Mouse (Mus musculus) lung, postnatal 36 days (tissue): ENCODE measurements around the gene Slc6a17.

ENCODE experiments used
- DNase-seq: peaks from one replicate; pipeline ENCODE4 v3.0.0; 2022; ENCODE audit warnings: mixed read lengths

The Slc6a17 gene

DNA sequence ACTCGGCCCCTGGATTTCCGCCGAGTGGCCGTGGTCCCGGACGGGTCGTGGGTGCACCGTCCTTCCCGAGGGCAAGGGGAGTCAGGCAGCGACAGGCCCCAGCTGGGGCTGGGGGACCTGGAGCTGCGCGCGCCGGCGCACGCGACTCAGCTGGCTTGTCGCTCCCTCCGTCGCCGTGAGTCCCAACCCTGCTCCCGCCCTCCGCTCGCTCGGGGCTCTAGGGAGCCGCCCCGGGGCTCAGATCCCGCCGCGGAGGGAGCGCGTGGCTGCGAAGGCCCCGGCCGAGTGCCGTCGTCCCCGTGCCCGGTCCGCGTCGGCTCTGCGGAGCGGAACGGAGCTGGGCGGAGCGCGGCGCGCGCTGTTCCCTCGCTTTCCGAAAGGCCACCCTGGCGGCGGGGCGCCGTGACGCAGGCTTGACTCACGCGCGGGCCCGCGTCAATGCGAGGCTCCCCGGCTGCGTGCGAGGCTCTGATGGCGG, at the start of gene Slc6a17:
Gene Slc6a17 (minus strand): TSS at position 388 of the 478 bp plus-strand sequence.
- no peak for DNase-seq

DNA sequence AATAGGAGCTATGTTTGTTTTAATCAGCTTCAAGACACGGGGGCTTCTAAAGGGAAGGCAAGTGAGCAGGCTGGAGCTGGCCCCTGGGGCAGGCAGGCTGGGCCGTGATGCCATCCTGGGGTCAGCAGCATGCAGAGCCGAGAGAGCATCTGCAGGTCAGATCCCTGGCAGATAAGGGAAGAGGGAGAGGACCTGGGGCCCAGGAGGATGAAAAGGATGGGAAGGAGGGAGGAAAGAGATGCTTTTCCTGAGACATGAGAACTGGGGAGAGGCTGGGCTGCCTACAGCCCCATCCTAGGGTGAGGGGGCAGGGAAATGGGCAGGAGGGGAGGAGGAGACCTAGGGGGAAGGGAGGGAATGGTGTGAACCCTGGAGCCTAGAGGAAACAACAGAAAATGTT, 47.5 kb upstream of the Slc6a17 start:
- no peak for DNase-seq

GRCm38 (mm10) chr3:107563880-107564279, 46.1 kb upstream of the Slc6a17 start:
- no peak for DNase-seq

- no peak for DNase-seq
These were observed 44.8 kb upstream of the Slc6a17 start for GRCm38 (mm10) chr3:107562591-107562990.

- DNase-seq = no peak
These were observed 44.3 kb upstream of the Slc6a17 start for GRCm38 (mm10) chr3:107562104-107562503.

DNA sequence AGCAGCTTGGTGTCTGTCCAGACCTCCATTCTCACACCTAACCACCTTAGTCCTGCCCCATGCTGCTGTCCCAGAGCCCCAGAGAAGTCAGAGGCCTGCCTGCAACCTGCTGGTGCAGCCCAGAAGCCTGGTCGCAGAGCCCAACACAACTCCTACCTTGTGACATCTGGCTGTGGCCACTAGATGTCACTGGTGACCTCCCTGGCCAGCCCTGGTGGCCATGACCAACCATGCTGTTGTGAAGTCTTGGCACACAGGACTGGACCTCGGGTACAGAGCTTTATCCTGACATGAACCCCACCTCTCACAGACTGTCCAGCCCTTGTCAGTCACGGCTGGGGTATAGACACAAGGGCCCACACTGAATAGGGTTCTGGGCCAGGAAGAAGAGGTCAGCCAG, 41.4 kb upstream of the Slc6a17 start:
- peak; percentile 64 for DNase-seq

DNA sequence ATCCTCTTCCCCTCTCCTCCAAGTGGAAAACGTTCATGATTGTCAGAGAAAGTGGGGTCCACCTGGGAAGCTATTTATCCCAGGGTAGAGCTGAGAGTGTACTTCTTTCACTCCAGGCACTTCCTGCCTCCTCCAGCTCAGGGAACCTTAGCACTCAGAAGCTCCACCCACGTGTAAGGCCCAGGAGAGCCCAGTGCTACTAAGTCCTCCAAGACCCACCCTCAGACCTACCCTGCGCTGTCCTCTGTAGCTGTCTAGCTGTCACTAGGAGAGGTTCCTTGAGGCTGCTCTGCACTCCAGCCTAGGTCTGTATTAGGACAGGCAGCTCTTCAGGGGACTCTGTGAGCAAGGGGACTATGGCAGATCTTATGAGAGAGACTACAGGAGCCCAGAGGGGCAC, 40.9 kb upstream of the Slc6a17 start:
- DNase-seq = no peak

DNA sequence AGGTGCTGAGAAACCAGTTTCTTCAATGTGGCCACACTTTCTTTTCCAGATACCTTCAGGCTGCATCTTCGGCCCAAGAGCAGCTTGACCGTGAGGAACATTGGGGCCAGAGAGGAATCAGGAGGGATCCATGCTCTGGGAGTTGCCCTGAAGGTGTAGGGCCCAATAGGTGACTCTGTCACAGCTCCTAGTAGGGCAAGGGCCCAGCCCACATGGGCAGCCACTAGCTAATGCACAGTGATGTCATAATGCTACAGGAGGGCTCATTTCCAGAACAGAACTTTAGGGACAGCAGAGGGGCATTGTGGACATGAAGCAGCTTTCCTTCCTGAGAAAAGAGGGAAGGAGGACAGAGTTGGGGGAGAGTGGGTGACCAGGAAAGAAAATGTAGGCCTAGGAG, 37.0 kb upstream of the Slc6a17 start, which contains the start of gene Ubl4b:
Gene Ubl4b (minus strand): TSS at position 232 of the 400 bp plus-strand sequence.
- DNase-seq = no peak

GRCm38 (mm10) chr3:107550409-107551049, 32.7 kb upstream of the Slc6a17 start:
- peak; percentile 67 for DNase-seq

DNA sequence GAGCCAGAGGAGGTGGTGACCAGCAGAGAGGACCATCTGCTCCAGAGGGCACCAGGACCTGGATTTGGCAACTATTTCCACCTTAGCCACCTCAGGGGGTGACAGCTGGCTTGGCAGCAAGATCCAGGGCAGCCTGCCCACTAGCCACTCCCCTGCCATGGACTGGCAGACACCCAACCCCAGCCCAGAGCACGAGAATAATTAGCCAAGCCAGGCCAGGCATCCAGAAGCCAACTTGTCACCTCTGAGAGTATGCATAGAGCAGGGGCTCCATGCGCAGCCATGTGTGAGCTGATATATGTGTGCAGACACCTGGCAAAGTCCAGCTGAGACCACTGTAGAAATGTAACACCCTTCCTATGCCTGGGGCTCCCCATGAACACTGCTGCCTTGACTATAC, 29.1 kb upstream of the Slc6a17 start:
- DNase-seq = no peak

DNA sequence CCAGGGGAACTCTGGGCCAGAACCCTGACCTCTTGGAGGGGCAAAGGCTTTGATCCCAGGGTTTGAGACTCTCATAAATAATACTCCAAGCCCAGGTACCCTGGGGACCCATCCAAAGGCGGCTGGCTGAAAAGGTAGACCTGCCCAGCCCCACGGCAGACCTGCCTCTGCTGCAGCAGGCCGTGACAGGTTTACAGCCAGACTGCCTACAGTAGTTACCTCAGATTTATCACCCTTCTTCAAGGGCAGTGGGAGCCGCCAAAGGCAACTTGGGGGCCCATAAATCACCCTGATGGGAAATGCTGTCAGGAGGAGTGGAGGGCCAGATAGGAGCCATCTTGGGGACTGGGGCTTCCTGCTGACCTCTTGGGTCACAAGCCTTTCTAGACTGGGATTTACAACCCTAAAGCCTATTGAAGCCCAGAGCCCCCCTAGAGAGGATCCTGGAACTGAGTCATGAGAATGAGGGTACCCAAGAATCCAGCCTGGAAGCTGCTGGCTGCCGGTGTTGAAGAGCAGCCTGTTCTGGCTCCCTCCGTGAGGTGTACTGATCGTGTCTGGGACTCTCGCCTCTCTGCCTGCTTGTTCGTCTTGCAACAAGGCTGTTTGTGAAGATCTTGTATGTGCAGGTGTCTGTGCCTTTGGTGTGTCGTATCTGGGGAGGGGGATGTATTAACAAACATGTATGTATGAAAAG, 28.0 kb upstream of the Slc6a17 start:
- no peak for DNase-seq

- no peak for DNase-seq
These were observed 27.5 kb upstream of the Slc6a17 start for GRCm38 (mm10) chr3:107545278-107545677.

- DNase-seq = no peak
These were observed 25.6 kb upstream of the Slc6a17 start for GRCm38 (mm10) chr3:107543158-107544080.

- DNase-seq = no peak
These were observed 24.8 kb upstream of the Slc6a17 start for GRCm38 (mm10) chr3:107542584-107542983.

GRCm38 (mm10) chr3:107537504-107537889, 19.7 kb upstream of the Slc6a17 start:
- DNase-seq = no peak

DNA sequence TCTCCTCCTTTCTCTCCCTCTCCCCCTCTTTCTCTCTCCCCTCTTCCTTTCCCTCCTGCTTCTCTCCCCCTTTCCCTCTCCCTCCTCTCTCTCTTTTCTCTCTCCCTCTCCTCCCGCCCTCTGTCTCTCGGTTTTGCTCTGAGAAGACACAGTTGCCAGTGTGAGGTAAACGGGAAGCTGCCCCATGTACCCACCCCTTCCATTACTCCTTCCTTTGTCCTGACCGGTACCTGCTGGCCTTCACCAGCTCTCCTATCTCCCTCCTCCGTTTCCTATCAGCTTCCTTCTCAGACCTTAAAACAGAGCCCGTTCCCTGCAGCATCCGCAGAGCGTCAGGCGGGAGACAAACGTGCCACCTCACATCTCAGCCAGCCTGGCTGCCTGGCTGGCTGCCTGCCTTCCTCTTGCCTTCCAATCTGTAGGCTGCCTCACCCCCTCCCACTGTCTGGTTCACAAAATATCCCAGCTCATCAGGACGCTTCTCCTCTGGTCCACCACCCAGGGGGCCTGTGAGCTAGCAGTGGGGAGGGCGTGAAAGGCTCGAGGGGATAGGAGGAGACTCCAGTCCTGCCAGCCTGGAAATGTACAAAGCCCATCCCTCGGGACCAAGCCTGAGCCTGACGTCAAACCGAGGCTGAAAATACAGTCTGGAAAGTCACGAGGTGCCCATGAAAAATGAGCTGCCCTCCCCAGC, 19.1 kb upstream of the Slc6a17 start:
- peak; percentile 21 for DNase-seq

DNA sequence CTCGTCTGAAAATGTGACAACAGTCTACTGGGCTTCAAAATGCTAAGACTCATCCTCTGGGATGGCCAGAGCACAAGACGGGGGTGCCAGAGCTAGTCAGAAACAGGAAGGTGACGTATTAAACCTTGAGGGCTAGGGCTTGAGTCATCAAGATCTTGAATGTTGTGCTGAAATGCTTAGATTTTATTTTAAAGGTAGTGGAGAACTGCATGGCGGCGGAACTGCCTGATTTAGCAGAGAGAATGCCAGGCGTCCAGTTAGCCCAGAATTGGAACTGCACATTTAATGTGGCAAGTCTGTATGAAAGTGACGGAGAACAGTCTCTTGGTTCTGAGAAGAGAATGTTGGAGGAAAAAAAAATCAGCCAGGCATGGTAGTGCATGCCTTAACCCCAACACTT, 17.1 kb upstream of the Slc6a17 start:
- no peak for DNase-seq

DNA sequence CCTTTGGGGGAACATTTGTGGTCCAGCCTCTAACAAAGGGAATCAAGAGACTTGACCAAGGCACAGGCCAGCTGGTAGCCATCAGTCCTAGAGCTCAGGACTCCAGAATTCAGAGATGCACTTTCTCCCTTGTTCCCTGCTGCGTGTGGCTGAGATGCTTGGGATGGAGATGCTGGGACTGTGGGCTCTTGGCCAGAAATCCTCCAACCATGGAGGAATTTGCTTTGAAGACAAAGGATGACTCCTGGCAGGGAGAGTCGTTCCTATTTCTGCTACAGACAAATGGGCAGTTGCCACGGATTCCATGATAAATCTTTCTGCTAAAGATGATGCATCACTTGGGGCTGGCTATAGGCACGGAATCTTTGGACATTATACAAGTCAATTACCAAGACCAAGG, 15.7 kb upstream of the Slc6a17 start:
- DNase-seq = no peak

DNA sequence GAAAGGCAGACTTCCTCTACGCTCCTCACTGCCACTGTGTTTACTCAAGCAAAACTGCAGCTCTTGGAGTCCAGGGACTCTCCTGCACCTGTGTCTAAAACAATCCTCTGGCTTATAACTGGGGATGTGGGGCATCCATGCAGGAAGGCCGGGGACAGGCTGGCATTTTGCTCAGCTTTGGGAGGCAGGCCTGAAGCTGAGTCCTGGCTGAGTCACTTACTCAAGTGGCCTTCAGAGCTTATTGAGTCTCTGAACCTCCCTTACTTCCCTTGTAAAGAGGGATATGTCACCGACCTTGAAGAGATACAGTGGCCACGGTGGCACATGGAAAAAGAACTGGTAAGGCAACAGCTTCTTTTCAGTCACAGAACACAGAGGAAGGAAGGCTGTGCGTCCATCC, 12.8 kb upstream of the Slc6a17 start:
- DNase-seq = no peak

DNA sequence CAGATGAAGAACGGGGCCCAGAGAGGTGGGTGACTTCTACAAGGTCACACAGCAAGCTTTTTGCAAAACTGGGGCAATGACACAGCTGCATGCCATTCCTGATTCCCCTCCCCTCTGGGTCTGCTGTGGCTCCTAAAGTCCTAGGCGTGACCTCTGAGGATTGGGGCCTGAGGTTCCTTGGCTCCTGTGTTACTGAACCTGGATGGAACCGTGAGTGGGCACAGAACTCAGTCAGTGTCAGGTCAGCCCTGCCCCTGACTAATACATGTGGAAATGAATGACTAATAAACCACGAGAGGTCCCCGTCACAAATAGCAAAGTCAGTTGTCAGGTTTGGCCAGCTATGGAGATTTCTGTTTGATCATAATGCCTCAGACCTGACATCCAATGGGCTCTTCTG, 11.4 kb upstream of the Slc6a17 start:
- DNase-seq = no peak

- DNase-seq = no peak
These were observed 10.7 kb upstream of the Slc6a17 start for GRCm38 (mm10) chr3:107528401-107529118.

DNA sequence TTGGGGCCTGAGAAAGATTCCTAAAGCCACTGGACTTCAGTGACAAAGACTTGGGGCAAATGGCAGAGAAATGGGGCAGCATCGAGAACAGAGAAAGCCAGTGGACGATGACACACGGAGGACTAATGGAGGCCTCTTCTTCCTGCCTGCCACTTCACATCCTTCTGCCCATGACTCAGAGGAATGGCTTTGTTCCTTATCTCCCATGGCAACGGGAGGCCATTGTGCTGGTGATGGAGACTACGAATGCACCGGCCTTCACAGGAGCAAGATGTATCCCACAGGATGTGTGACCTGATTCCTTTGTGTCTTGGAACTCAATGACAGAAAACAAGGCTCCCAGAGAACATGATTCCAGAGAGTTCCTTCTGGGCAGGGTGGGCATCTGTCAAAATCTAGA, 6.7 kb upstream of the Slc6a17 start:
- DNase-seq = no peak
